Comparison of ENCODE assay signal across 15 mouse cellular contexts in genomic region chr6:17793471-17793870, GRCm38 (mm10).
DNase-seq lines count a peak whose midpoint lies in the region; ATAC-seq and TF ChIP-seq lines count a peak whose summit lies in the region.
"Had no signal": no experiment of that assay in that cellular context is flagged by ENCODE, and none has a peak within 500 bp of the region (broad histone marks: within the 10 kb centered on the region; RNA-seq: fewer than 3 reads in every experiment).

No protein-coding gene starts in this region.

- no peak overlapping the region for H3K4me3 ChIP-seq in hindbrain, postnatal 0 days (ENCODE audit: low read length)
- H3K4me3 ChIP-seq in hindbrain, embryonic 11.5 days (ENCODE audit: low read depth, low read length), result no peak overlapping the region
- H3K4me3 ChIP-seq: embryonic facial prominence, embryonic 10.5 days; heart, embryonic 15.5 days; liver, embryonic 12.5 days had no signal

- H3K27me3 ChIP-seq in hindbrain, postnatal 0 days (ENCODE audit: insufficient read depth, low read length), result no peaks in the 10 kb centered on the region
- no peaks in the 10 kb centered on the region for H3K27me3 ChIP-seq in hindbrain, embryonic 11.5 days (ENCODE audit: control insufficient read depth, insufficient read depth, low read length)
- H3K27me3 ChIP-seq: heart, embryonic 15.5 days; liver, embryonic 12.5 days had no signal

- peak; percentile 17 for DNase-seq in adrenal gland, postnatal 10 days
- no peak for DNase-seq in adrenal gland, postnatal 4 days (ENCODE audit: low spot score in 2 of 2)
- DNase-seq in hindbrain, postnatal 0 days (ENCODE audit: low spot score), result peak; percentile 41
- DNase-seq in hindbrain, embryonic 11.5 days (ENCODE audit: low spot score), result no peak
- peak; percentile 23 for DNase-seq in lung, postnatal 14 days
- no peak for DNase-seq in lung, postnatal 25 days (ENCODE audit: low spot score)
- DNase-seq in large intestine, adult 2 months (ENCODE audit: low read depth, low spot score), result peak; percentile 33
- no peak for DNase-seq in urinary bladder, postnatal 10 days (ENCODE audit: low spot score)
- DNase-seq: gastrocnemius, postnatal 10 days had no signal

- no peaks in the 10 kb centered on the region for H3K4me1 ChIP-seq in hindbrain, postnatal 0 days (ENCODE audit: insufficient read depth, low read length)
- H3K4me1 ChIP-seq in hindbrain, embryonic 11.5 days (replicated peaks; ENCODE audit: control insufficient read depth, insufficient read depth, low read length), result no peaks in the 10 kb centered on the region

- no peaks in the 10 kb centered on the region for H3K36me3 ChIP-seq in hindbrain, postnatal 0 days (ENCODE audit: insufficient read depth, low read length)
- no peaks in the 10 kb centered on the region for H3K36me3 ChIP-seq in hindbrain, embryonic 11.5 days (ENCODE audit: control insufficient read depth, insufficient read depth, low read length)
- H3K36me3 ChIP-seq: embryonic facial prominence, embryonic 10.5 days; heart, embryonic 15.5 days; liver, embryonic 12.5 days had no signal

- no peak for ATAC-seq in hindbrain, postnatal 0 days
- no peak for ATAC-seq in hindbrain, embryonic 11.5 days (ENCODE audit: low FRiP score)
- ATAC-seq: liver, embryonic 12.5 days; midbrain, embryonic 16.5 days had no signal

- no peak overlapping the region for H3K4me2 ChIP-seq in hindbrain, postnatal 0 days (ENCODE audit: low read depth, low read length)
- H3K4me2 ChIP-seq in hindbrain, embryonic 11.5 days (replicated peaks; ENCODE audit: low read depth, low read length), result no peak overlapping the region
- H3K4me2 ChIP-seq: heart, embryonic 15.5 days; hindbrain, embryonic 14.5 days; liver, embryonic 12.5 days had no signal

- no peaks in the 10 kb centered on the region for H3K9me3 ChIP-seq in hindbrain, postnatal 0 days (ENCODE audit: low read length)
- no peaks in the 10 kb centered on the region for H3K9me3 ChIP-seq in hindbrain, embryonic 11.5 days (ENCODE audit: control insufficient read depth, low read length)
- H3K9me3 ChIP-seq: embryonic facial prominence, embryonic 10.5 days; heart, embryonic 15.5 days; liver, embryonic 12.5 days had no signal

- no peak overlapping the region for H3K9ac ChIP-seq in hindbrain, postnatal 0 days (replicated peaks; ENCODE audit: low read length)
- H3K9ac ChIP-seq in hindbrain, embryonic 11.5 days (ENCODE audit: low read depth, low read length), result no peak overlapping the region
- H3K9ac ChIP-seq: heart, embryonic 15.5 days; hindbrain, embryonic 14.5 days; liver, embryonic 12.5 days had no signal

- no peak for TF ChIP-seq CTCF in hindbrain, postnatal 0 days (IDR thresholded peaks at IDR 0.05; ENCODE audit: low read depth)

- WGBS in hindbrain, postnatal 0 days, result 60% methylated on average over 3 of the region's 3 CpGs
- 90% methylated on average over 3 of the region's 3 CpGs for WGBS in hindbrain, embryonic 11.5 days
- WGBS in large intestine, adult 2 months, result 34% methylated on average over 3 of the region's 3 CpGs

- H3K27ac ChIP-seq in hindbrain, postnatal 0 days, result no peak overlapping the region
- no peak overlapping the region for H3K27ac ChIP-seq in hindbrain, embryonic 11.5 days (ENCODE audit: low read depth, low read length)
- H3K27ac ChIP-seq: embryonic facial prominence, embryonic 10.5 days; heart, embryonic 15.5 days; hindbrain, embryonic 14.5 days; liver, embryonic 12.5 days; macrophage had no signal

Comparison
In these comparisons a context has a peak if more than half of its experiments do, and no peak if none do; other contexts are left out.
1. DNase-seq: peak in adrenal gland, postnatal 10 days (single experiment), hindbrain, postnatal 0 days (single experiment), lung, postnatal 14 days (single experiment) and large intestine, adult 2 months (single experiment); none in adrenal gland, postnatal 4 days (0 of 2), hindbrain, embryonic 11.5 days (single experiment), lung, postnatal 25 days (single experiment) and urinary bladder, postnatal 10 days (single experiment).